Mouse (Mus musculus) thymus, postnatal 36 days (tissue): Measurements from ENCODE around the gene Afdn.
"Not testable (repeated sequence)": the region's sequence is repeated elsewhere in the genome, so short reads cannot be mapped to it uniquely, and the experiment has no call there.

Experiments used
- DNase-seq, 2 experiments: peaks; one replicate each; pipeline ENCODE4 v3.0.0; 2022; ENCODE audit warnings: mixed read lengths in 2 of 2

The Afdn gene

GRCm38 (mm10) chr17:13740796-13741195 is 19.5 kb upstream of the Afdn start:
- DNase-seq: no peak

- no peak for DNase-seq
These were observed 18.7 kb upstream of the Afdn start for GRCm38 (mm10) chr17:13741611-13742010.

- no peak for DNase-seq
These were observed 18.0 kb upstream of the Afdn start for GRCm38 (mm10) chr17:13742334-13742733.

GRCm38 (mm10) chr17:13742941-13743708 is 17.2 kb upstream of the Afdn start:
- DNase-seq: no peak

- DNase-seq: no peak
These were observed 16.6 kb upstream of the Afdn start for GRCm38 (mm10) chr17:13743709-13744079.

- no peak for DNase-seq
These were observed 16.1 kb upstream of the Afdn start for GRCm38 (mm10) chr17:13744219-13744618.

GRCm38 (mm10) chr17:13744824-13745223 is 15.5 kb upstream of the Afdn start:
- no peak for DNase-seq

GRCm38 (mm10) chr17:13745373-13745772 is 15.0 kb upstream of the Afdn start:
- no peak for DNase-seq

- DNase-seq: no peak
These were observed 14.0 kb upstream of the Afdn start for GRCm38 (mm10) chr17:13746330-13746729.

- no peak for DNase-seq
These were observed 12.7 kb upstream of the Afdn start for GRCm38 (mm10) chr17:13747681-13748080.

- DNase-seq: no peak
These were observed 11.3 kb upstream of the Afdn start for GRCm38 (mm10) chr17:13749027-13749426.

GRCm38 (mm10) chr17:13753918-13754317 is 6.4 kb upstream of the Afdn start:
- no peak for DNase-seq

GRCm38 (mm10) chr17:13754940-13755339 is 5.4 kb upstream of the Afdn start:
- DNase-seq: no peak

- no peak for DNase-seq
These were observed 1.8 kb upstream of the Afdn start for GRCm38 (mm10) chr17:13758586-13758985.

- DNase-seq: no peak
These were observed 1.0 kb upstream of the Afdn start for GRCm38 (mm10) chr17:13759156-13759852.

- DNase-seq: no peak
These were observed 388 bp downstream of the Afdn start for GRCm38 (mm10) chr17:13760675-13761178.

- DNase-seq: peak; percentile 9 to 29
These were observed 1.0 kb downstream of the Afdn start, which contains the start of gene Tcte2 for GRCm38 (mm10) chr17:13761179-13761913. Tcte2 (minus strand) TSS chr17:13761825.

GRCm38 (mm10) chr17:13763819-13764218 is 3.5 kb downstream of the Afdn start:
- DNase-seq: no peak

GRCm38 (mm10) chr17:13764911-13765310 is 4.6 kb downstream of the Afdn start:
- DNase-seq: not testable (repeated sequence)

GRCm38 (mm10) chr17:13768531-13768930 is 8.2 kb downstream of the Afdn start:
- DNase-seq: no peak

GRCm38 (mm10) chr17:13769256-13769655 is 8.9 kb downstream of the Afdn start:
- no peak for DNase-seq

GRCm38 (mm10) chr17:13777676-13778075 is 17.3 kb downstream of the Afdn start:
- no peak for DNase-seq

- DNase-seq: no peak
These were observed 18.5 kb downstream of the Afdn start for GRCm38 (mm10) chr17:13778865-13779264.
